Mouse (Mus musculus): ENCODE data around the gene Hbq1b. TPM values are rescaled to one million over a fixed set of nuclear protein-coding genes. Genes with fewer than 3 reads are reported as not detected.
"Not testable (repeated sequence)": the region's sequence is repeated elsewhere in the genome, so short reads cannot be mapped to it uniquely, and the experiment has no call there.

Hbq1b gene
- 0.87 and 0.92 TPM in 2 replicates for polyA plus RNA-seq (2015; fragmentation: Nextera tagmentation; extraction: Ambion mirVana)

- Histone ChIP-seq H3K4me3 (replicated peaks; ENCODE audit: low read depth, low read length) (peak within 1 kb of the TSS; percentile 22), H3K4me2 (ENCODE audit: low read length) (peak within 1 kb of the TSS; percentile 50)
- not testable (repeated sequence) for H3K4me1 ChIP-seq (replicated peaks; ENCODE audit: insufficient read depth, low read length); H3K36me3 ChIP-seq (ENCODE audit: insufficient read depth, low read length); H3K9me3 ChIP-seq (replicated peaks; ENCODE audit: low read length); H3K9ac ChIP-seq (ENCODE audit: low read depth, low read length); H3K27me3 ChIP-seq (ENCODE audit: insufficient read depth, low read length); H3K27ac ChIP-seq; ATAC-seq (replicated peaks; ENCODE audit: low FRiP score, low read depth)
- 18% methylated on average over 30 of the region's 33 CpGs for WGBS
- peak; percentile 58 for DNase-seq (ENCODE audit: low spot score)
- peak; percentile 82 for TF ChIP-seq CTCF (IDR thresholded peaks at IDR 0.05; ENCODE audit: low read depth)
These were observed at the start of gene Hbq1b for GRCm38 (mm10) chr11:32286695-32287492. Gene Hbq1b (plus strand): TSS chr11:32286965.

DNA sequence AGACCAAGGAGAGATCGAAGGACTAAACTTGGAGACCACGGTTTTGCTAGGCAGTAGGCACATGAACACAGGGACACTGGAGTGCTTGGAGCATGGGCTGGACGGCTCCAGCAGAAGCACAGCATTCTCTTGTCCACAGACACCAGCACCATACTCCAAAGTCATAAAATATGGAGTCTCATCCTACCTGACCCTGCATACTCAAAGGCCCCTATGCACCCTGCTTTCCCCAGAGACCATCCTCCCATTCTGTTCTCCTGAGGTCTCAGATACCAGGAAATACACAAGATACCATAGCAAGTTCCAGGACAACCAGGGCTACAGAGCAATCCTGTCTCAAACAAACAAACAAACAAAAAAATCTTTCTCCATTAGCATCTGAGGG is 49.4 kb upstream of the Hbq1b start:
- H3K4me1 ChIP-seq (replicated peaks; ENCODE audit: insufficient read depth, low read length): 0 out of 2 replicates have a peak, but pooled peaks cover 3% of the 10 kb centered on the region
- H3K36me3 ChIP-seq (ENCODE audit: insufficient read depth, low read length): peaks cover 41% of the 10 kb centered on the region
- ATAC-seq (replicated peaks; ENCODE audit: low FRiP score, low read depth) (no peak), DNase-seq (ENCODE audit: low spot score) (no peak)
- H3K27me3 ChIP-seq (ENCODE audit: insufficient read depth, low read length): no peaks in the 10 kb centered on the region
- H3K9ac ChIP-seq (ENCODE audit: low read depth, low read length): no peak overlapping the region
- H3K4me3 ChIP-seq (replicated peaks; ENCODE audit: low read depth, low read length): no peak overlapping the region
- TF ChIP-seq CTCF (IDR thresholded peaks at IDR 0.05; ENCODE audit: low read depth): no peak
- no peak overlapping the region for H3K4me2 ChIP-seq (ENCODE audit: low read length)
- H3K9me3 ChIP-seq (replicated peaks; ENCODE audit: low read length): no peaks in the 10 kb centered on the region
- H3K27ac ChIP-seq: no peak overlapping the region
- WGBS: 94% methylated on average over 3 of the region's 3 CpGs

GRCm38 (mm10) chr11:32238093-32238860 is 48.5 kb upstream of the Hbq1b start:
- DNase-seq (ENCODE audit: low spot score) (peak; percentile 81), ATAC-seq (replicated peaks; ENCODE audit: low FRiP score, low read depth) (no peak)
- Histone ChIP-seq H3K9ac (ENCODE audit: low read depth, low read length) (no peak overlapping the region), H3K27me3 (ENCODE audit: insufficient read depth, low read length) (no peaks in the 10 kb centered on the region), H3K36me3 (ENCODE audit: insufficient read depth, low read length) (peaks cover 39% of the 10 kb centered on the region), H3K27ac (no peak overlapping the region), H3K4me1 (replicated peaks; ENCODE audit: insufficient read depth, low read length) (peaks cover 4% of the 10 kb centered on the region; the same call in 1 of the 2 replicates), H3K4me2 (ENCODE audit: low read length) (no peak overlapping the region), H3K9me3 (replicated peaks; ENCODE audit: low read length) (no peaks in the 10 kb centered on the region), H3K4me3 (replicated peaks; ENCODE audit: low read depth, low read length) (no peak overlapping the region)
- WGBS: 56% methylated on average over 5 of the region's 5 CpGs
- TF ChIP-seq CTCF (IDR thresholded peaks at IDR 0.05; ENCODE audit: low read depth): peak; percentile 97

GRCm38 (mm10) chr11:32241391-32241790 is 45.4 kb upstream of the Hbq1b start:
- no peak for DNase-seq (ENCODE audit: low spot score)
- Histone ChIP-seq H3K4me1 (replicated peaks; ENCODE audit: insufficient read depth, low read length) (peaks cover 12% of the 10 kb centered on the region), H3K36me3 (ENCODE audit: insufficient read depth, low read length) (peaks cover 21% of the 10 kb centered on the region), H3K9me3 (replicated peaks; ENCODE audit: low read length) (no peaks in the 10 kb centered on the region), H3K4me2 (ENCODE audit: low read length) (no peak overlapping the region), H3K9ac (ENCODE audit: low read depth, low read length) (no peak overlapping the region), H3K4me3 (replicated peaks; ENCODE audit: low read depth, low read length) (no peak overlapping the region), H3K27me3 (ENCODE audit: insufficient read depth, low read length) (no peaks in the 10 kb centered on the region), H3K27ac (no peak overlapping the region)
- ATAC-seq (replicated peaks; ENCODE audit: low FRiP score, low read depth): no peak
- no peak for TF ChIP-seq CTCF (IDR thresholded peaks at IDR 0.05; ENCODE audit: low read depth)

GRCm38 (mm10) chr11:32242209-32242608 is 44.6 kb upstream of the Hbq1b start:
- no peak for ATAC-seq (replicated peaks; ENCODE audit: low FRiP score, low read depth)
- WGBS: 89% methylated on average over 3 of the region's 3 CpGs
- H3K4me3 ChIP-seq (replicated peaks; ENCODE audit: low read depth, low read length): no peak overlapping the region
- H3K36me3 ChIP-seq (ENCODE audit: insufficient read depth, low read length): peaks cover 21% of the 10 kb centered on the region
- no peak for DNase-seq (ENCODE audit: low spot score)
- no peak overlapping the region for H3K27ac ChIP-seq
- H3K27me3 ChIP-seq (ENCODE audit: insufficient read depth, low read length): no peaks in the 10 kb centered on the region
- H3K9ac ChIP-seq (ENCODE audit: low read depth, low read length): no peak overlapping the region
- no peak overlapping the region for H3K4me2 ChIP-seq (ENCODE audit: low read length)
- TF ChIP-seq CTCF (IDR thresholded peaks at IDR 0.05; ENCODE audit: low read depth): no peak
- H3K4me1 ChIP-seq (replicated peaks; ENCODE audit: insufficient read depth, low read length): peaks cover 12% of the 10 kb centered on the region
- H3K9me3 ChIP-seq (replicated peaks; ENCODE audit: low read length): no peaks in the 10 kb centered on the region

DNA sequence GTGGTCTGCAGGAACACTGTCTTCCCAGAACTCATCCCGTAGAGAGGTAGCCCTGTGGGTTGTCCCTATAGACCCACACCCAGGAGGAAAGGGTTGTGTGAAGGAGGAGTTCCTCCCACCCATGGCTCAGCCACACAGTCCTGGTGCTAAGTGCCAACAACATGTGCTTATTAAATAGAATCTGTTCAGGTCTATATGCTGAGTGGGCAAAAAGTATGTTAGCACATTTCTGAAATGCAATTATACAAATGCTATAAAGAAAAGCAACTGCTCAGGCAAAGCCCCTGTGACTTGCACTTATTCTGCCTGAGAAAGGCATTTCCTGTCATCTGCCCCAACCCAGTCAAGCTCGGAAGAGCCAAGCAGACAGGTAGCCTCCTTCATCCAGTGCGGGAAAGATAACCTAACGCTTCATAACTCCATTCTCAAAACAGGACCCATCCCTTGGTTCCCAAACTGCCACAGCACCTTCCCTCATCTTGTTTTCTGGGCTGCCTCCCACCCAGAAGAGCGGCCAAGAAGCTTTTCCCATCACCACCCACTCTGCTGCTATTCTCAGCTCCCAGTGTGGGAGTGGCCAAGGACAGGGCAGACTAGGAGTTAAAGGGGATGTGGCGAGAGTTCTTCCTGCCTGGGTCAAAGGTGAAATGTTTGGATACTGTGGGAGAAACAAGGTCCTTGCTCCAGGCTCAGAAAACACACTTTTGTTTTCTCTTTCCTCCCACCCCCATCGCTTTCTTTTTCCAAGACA is 43.4 kb upstream of the Hbq1b start:
- no peaks in the 10 kb centered on the region for H3K27me3 ChIP-seq (ENCODE audit: insufficient read depth, low read length)
- WGBS: 35% methylated on average over 7 of the region's 7 CpGs
- peak overlapping the region; percentile 77 for H3K27ac ChIP-seq
- no peak for TF ChIP-seq CTCF (IDR thresholded peaks at IDR 0.05; ENCODE audit: low read depth)
- no peak overlapping the region for H3K4me3 ChIP-seq (replicated peaks; ENCODE audit: low read depth, low read length)
- H3K36me3 ChIP-seq (ENCODE audit: insufficient read depth, low read length): peaks cover 21% of the 10 kb centered on the region
- ATAC-seq (replicated peaks; ENCODE audit: low FRiP score, low read depth) (peak; percentile 52; the same call in 1 of the 2 replicates), DNase-seq (ENCODE audit: low spot score) (peak; percentile 87)
- no peaks in the 10 kb centered on the region for H3K9me3 ChIP-seq (replicated peaks; ENCODE audit: low read length)
- 0 out of 2 replicates have a peak overlapping the region, but pooled peaks have one; percentile 10 for H3K4me2 ChIP-seq (ENCODE audit: low read length)
- H3K4me1 ChIP-seq (replicated peaks; ENCODE audit: insufficient read depth, low read length): peaks cover 12% of the 10 kb centered on the region
- no peak overlapping the region for H3K9ac ChIP-seq (ENCODE audit: low read depth, low read length)

Measured in kidney, postnatal 0 days (tissue).